In genomic region chr11:32634143-32634542, GRCm38 (mm10) we compare ENCODE assay signal across 23 mouse cellular contexts. TPM values are rescaled to one million over a fixed set of nuclear protein-coding genes. Genes with fewer than 3 reads are reported as not detected.
DNase-seq lines count a peak whose midpoint lies in the region; ATAC-seq and TF ChIP-seq lines count a peak whose summit lies in the region.
"Had no signal": no experiment of that assay in that cellular context is flagged by ENCODE, and none has a peak within 500 bp of the region (broad histone marks: within the 10 kb centered on the region; RNA-seq: fewer than 3 reads in every experiment).

No protein-coding gene starts in this region.

- TF ChIP-seq POLR2A in MEL (IDR thresholded peaks at IDR 0.05; ENCODE audit: control insufficient read depth in 1 of 2, insufficient read depth in 1 of 2, low read depth in 1 of 2, low read length in 2 of 2, poor library complexity in 1 of 2), result no peak

- WGBS in heart, embryonic 10.5 days, result 64% methylated on average over 2 of the region's 2 CpGs
- 29% methylated on average over 2 of the region's 2 CpGs for WGBS in liver, embryonic 14.5 days (ENCODE audit: insufficient replicate concordance)
- WGBS in stomach, embryonic 16.5 days, result 32% methylated on average over 2 of the region's 2 CpGs
- 85% methylated on average over 2 of the region's 2 CpGs for WGBS in limb, embryonic 10.5 days

- no peak for TF ChIP-seq EP300 in MEL (IDR thresholded peaks at IDR 0.05; ENCODE audit: low read depth in 1 of 2, low read length in 2 of 2)
- no peak for TF ChIP-seq EP300 in liver, embryonic 14.5 days (IDR thresholded peaks at IDR 0.05; ENCODE audit: low read depth)

- H3K4me3 ChIP-seq in heart, embryonic 10.5 days, result no peak overlapping the region
- H3K4me3 ChIP-seq in MEL (ENCODE audit: control insufficient read depth in 1 of 2, insufficient read depth in 1 of 2, low read depth in 2 of 2, low read length in 2 of 2), result peak overlapping the region in 1 of 2 experiments; percentile 6; a peak in 1 of 4 replicates
- no peak overlapping the region for H3K4me3 ChIP-seq in liver, embryonic 14.5 days (ENCODE audit: insufficient read depth in 1 of 2, low read depth in 2 of 2, low read length in 2 of 2)
- no peak overlapping the region for H3K4me3 ChIP-seq in stomach, embryonic 16.5 days (replicated peaks; ENCODE audit: low read length)
- no peak overlapping the region for H3K4me3 ChIP-seq in limb, embryonic 10.5 days
- H3K4me3 ChIP-seq: embryonic facial prominence, embryonic 15.5 days; forebrain, embryonic 15.5 days; heart, embryonic 13.5 days; hindbrain, embryonic 12.5 days had no signal

- no peak overlapping the region for H3K4me2 ChIP-seq in liver, embryonic 14.5 days (ENCODE audit: low read depth)
- H3K4me2 ChIP-seq in stomach, embryonic 16.5 days (ENCODE audit: low read depth, low read length), result no peak overlapping the region
- H3K4me2 ChIP-seq: embryonic facial prominence, embryonic 15.5 days; forebrain, embryonic 15.5 days; heart, embryonic 13.5 days; hindbrain, embryonic 12.5 days; lung, embryonic 14.5 days; midbrain, embryonic 11.5 days had no signal

- DNase-seq in heart, embryonic 10.5 days (ENCODE audit: low spot score), result no peak
- no peak for DNase-seq in heart, adult 8-10 months (ENCODE audit: low spot score)
- DNase-seq in MEL (ENCODE audit: low read depth, low spot score), result no peak
- DNase-seq in liver, embryonic 14.5 days (ENCODE audit: low read depth in 3 of 3, low spot score in 3 of 3), result no peak
- no peak for DNase-seq in limb, embryonic 10.5 days (ENCODE audit: low spot score)
- DNase-seq in ovary, postnatal 36 days (ENCODE audit: low spot score), result no peak
- DNase-seq: adrenal gland, adult 2 months; cerebellum, adult 11 months; cerebellum, postnatal 14 days; embryo, embryonic 11 days; gastrocnemius, postnatal 10 days; heart, adult 11 months; heart, postnatal 14 days; kidney, postnatal 36 days; lung, embryonic 14.5 days; lung, postnatal 36 days; right cerebral cortex, adult 18-20 months had no signal

- peaks cover 7% of the 10 kb centered on the region for H3K4me1 ChIP-seq in heart, embryonic 10.5 days
- peaks cover 11 to 28% of the 10 kb centered on the region in 2 experiments for H3K4me1 ChIP-seq in MEL (ENCODE audit: control insufficient read depth in 1 of 2, insufficient read depth in 2 of 2, low read length in 2 of 2)
- peaks cover 2 to 17% of the 10 kb centered on the region in 2 experiments for H3K4me1 ChIP-seq in liver, embryonic 14.5 days (replicated peaks; ENCODE audit: control insufficient read depth in 2 of 2, insufficient read depth in 2 of 2, low read length in 1 of 2)
- H3K4me1 ChIP-seq in stomach, embryonic 16.5 days (ENCODE audit: control insufficient read depth, insufficient read depth, low read length), result 0 out of 2 replicates have a peak, but pooled peaks cover 4% of the 10 kb centered on the region
- H3K4me1 ChIP-seq in limb, embryonic 10.5 days, result peaks cover 12% of the 10 kb centered on the region
- H3K4me1 ChIP-seq: forebrain, embryonic 15.5 days; hindbrain, embryonic 12.5 days had no signal

- TF ChIP-seq RAD21 in MEL (IDR thresholded peaks at IDR 0.05; ENCODE audit: low read depth, low read length), result no peak

- H3K79me2 ChIP-seq in MEL (ENCODE audit: control insufficient read depth, insufficient read depth, low read length, poor library complexity), result no peaks in the 10 kb centered on the region

- no peak overlapping the region for H3K9ac ChIP-seq in MEL (ENCODE audit: control insufficient read depth, low read depth, low read length, poor library complexity, severe bottlenecking)
- no peak overlapping the region for H3K9ac ChIP-seq in liver, embryonic 14.5 days (replicated peaks)
- H3K9ac ChIP-seq in stomach, embryonic 16.5 days (ENCODE audit: low read length), result no peak overlapping the region
- H3K9ac ChIP-seq: embryonic facial prominence, embryonic 15.5 days; forebrain, embryonic 15.5 days; heart, embryonic 13.5 days; hindbrain, embryonic 12.5 days; lung, embryonic 14.5 days had no signal

- H3K9me3 ChIP-seq in heart, embryonic 10.5 days, result no peaks in the 10 kb centered on the region
- no peaks in the 10 kb centered on the region for H3K9me3 ChIP-seq in MEL (replicated peaks; ENCODE audit: insufficient read depth, low read length)
- no peaks in the 10 kb centered on the region for H3K9me3 ChIP-seq in liver, embryonic 14.5 days (ENCODE audit: control insufficient read depth, low read length)
- no peaks in the 10 kb centered on the region for H3K9me3 ChIP-seq in stomach, embryonic 16.5 days (replicated peaks; ENCODE audit: control insufficient read depth, low read length)
- no peaks in the 10 kb centered on the region for H3K9me3 ChIP-seq in limb, embryonic 10.5 days (replicated peaks)
- H3K9me3 ChIP-seq: embryonic facial prominence, embryonic 15.5 days; forebrain, embryonic 15.5 days; heart, embryonic 13.5 days; hindbrain, embryonic 12.5 days had no signal

- H3K27me3 ChIP-seq in heart, embryonic 10.5 days (ENCODE audit: insufficient read depth, poor library complexity, severe bottlenecking), result no peaks in the 10 kb centered on the region
- no peaks in the 10 kb centered on the region for H3K27me3 ChIP-seq in MEL (ENCODE audit: control insufficient read depth in 1 of 2, insufficient read depth in 2 of 2, low read length in 2 of 2)
- no peaks in the 10 kb centered on the region for H3K27me3 ChIP-seq in liver, embryonic 14.5 days (ENCODE audit: control insufficient read depth, insufficient read depth, low read length)
- no peaks in the 10 kb centered on the region for H3K27me3 ChIP-seq in stomach, embryonic 16.5 days (ENCODE audit: control insufficient read depth, insufficient read depth, low read length)
- H3K27me3 ChIP-seq in limb, embryonic 10.5 days (ENCODE audit: low read depth, poor library complexity, severe bottlenecking), result no peaks in the 10 kb centered on the region
- H3K27me3 ChIP-seq: embryonic facial prominence, embryonic 15.5 days; forebrain, embryonic 15.5 days; heart, embryonic 13.5 days; hindbrain, embryonic 12.5 days had no signal

- no peak for TF ChIP-seq CTCF in MEL (IDR thresholded peaks at IDR 0.05 in 2 of 3, conservative IDR thresholded peaks at IDR 0.05 in 1 of 3; ENCODE audit: control insufficient read depth in 1 of 3, insufficient read depth in 1 of 3, low read depth in 2 of 3, low read length in 3 of 3, poor library complexity in 1 of 3, severe bottlenecking in 1 of 3)
- TF ChIP-seq CTCF in liver, embryonic 14.5 days (IDR thresholded peaks at IDR 0.05; ENCODE audit: low read depth), result no peak

- 0 out of 2 replicates have a peak overlapping the region, but pooled peaks have one; percentile 37 for H3K27ac ChIP-seq in heart, embryonic 10.5 days
- H3K27ac ChIP-seq in MEL (ENCODE audit: control insufficient read depth, low read depth, low read length), result peak overlapping the region; percentile 50
- H3K27ac ChIP-seq in liver, embryonic 14.5 days, result no peak overlapping the region
- H3K27ac ChIP-seq in stomach, embryonic 16.5 days (ENCODE audit: low read length), result no peak overlapping the region
- H3K27ac ChIP-seq in limb, embryonic 10.5 days, result no peak overlapping the region
- H3K27ac ChIP-seq: embryonic facial prominence, embryonic 15.5 days; forebrain, embryonic 15.5 days; heart, embryonic 13.5 days; hindbrain, embryonic 12.5 days had no signal

- peak; percentile 37; the same call in 1 of the 2 replicates for ATAC-seq in liver, embryonic 14.5 days (ENCODE audit: insufficient read depth)
- peak; percentile 66; the same call in 1 of the 2 replicates for ATAC-seq in stomach, embryonic 16.5 days (ENCODE audit: insufficient read depth, low FRiP score)
- ATAC-seq: forebrain, embryonic 15.5 days had no signal

- no peaks in the 10 kb centered on the region for H3K36me3 ChIP-seq in heart, embryonic 10.5 days
- H3K36me3 ChIP-seq in MEL (ENCODE audit: control insufficient read depth in 1 of 2, insufficient read depth in 2 of 2, low read length in 2 of 2), result peaks cover 0 to 20% of the 10 kb centered on the region in 2 experiments; a peak in 2 of 4 replicates
- no peaks in the 10 kb centered on the region for H3K36me3 ChIP-seq in liver, embryonic 14.5 days (replicated peaks; ENCODE audit: control insufficient read depth, insufficient read depth, low read depth)
- H3K36me3 ChIP-seq in stomach, embryonic 16.5 days (ENCODE audit: control insufficient read depth, insufficient read depth, low read length), result no peaks in the 10 kb centered on the region
- H3K36me3 ChIP-seq in limb, embryonic 10.5 days, result no peaks in the 10 kb centered on the region
- H3K36me3 ChIP-seq: embryonic facial prominence, embryonic 15.5 days; forebrain, embryonic 15.5 days; heart, embryonic 13.5 days; hindbrain, embryonic 12.5 days had no signal

TF ChIP-seq in MEL, 35 proteins besides CTCF, POLR2A, EP300 and RAD21:
- TF ChIP-seq TCF12 (IDR thresholded peaks at IDR 0.05; ENCODE audit: low read depth, low read length) (peak; percentile 7; the same call in 1 of the 2 replicates), UBTF (IDR thresholded peaks at IDR 0.05; ENCODE audit: borderline replicate concordance, insufficient read depth, low read depth, low read length) (no peak), GATA1 (IDR thresholded peaks at IDR 0.05; ENCODE audit: low read depth, low read length) (peak; percentile 22; the same call in 1 of the 2 replicates)

RNA-seq across cellular contexts. Expression of gene Fbxw11, which starts 8.4 kb away (rescaled TPM):
- polyA plus RNA-seq in heart, embryonic 10.5 days (2016; fragmentation: Nextera tagmentation; extraction: Ambion mirVana), result 61.1 and 73.9 TPM in 2 replicates
- total RNA-seq in heart, adult 8-10 months (2022), result 10 to 100 TPM; 44.2 to 51.4 (median 46.2) TPM
- total RNA-seq in MEL (2012; rRNA removed), result 53.5 and 59.6 TPM in 2 replicates
- polyA plus RNA-seq in MEL (2012; ENCODE audit: insufficient read depth in 1 of 2, insufficient read length in 2 of 2, low read depth in 1 of 2, low replicate concordance in 2 of 2, missing spikeins in 1 of 2), result 10 to 100 TPM; 35.4 to 98.5 TPM
- polyA plus RNA-seq in liver, embryonic 14.5 days (2012; rRNA removed), result 10.2 and 10.9 TPM in 2 replicates
- 13.9 and 14.9 TPM in 2 replicates for polyA plus RNA-seq in liver, embryonic 14.5 days (2014; fragmentation: Nextera tagmentation; extraction: Ambion mirVana)
- 61.1 and 65.0 TPM in 2 replicates for polyA plus RNA-seq in stomach, embryonic 16.5 days (2015; fragmentation: Nextera tagmentation; extraction: Ambion mirVana)
- polyA plus RNA-seq in limb, embryonic 10.5 days (2016; fragmentation: Nextera tagmentation; extraction: Ambion mirVana), result 77.6 and 96.4 TPM in 2 replicates

Comparison
In these comparisons a context has a peak if more than half of its experiments do, and no peak if none do; other contexts are left out.
1. H3K27ac ChIP-seq: peak in heart, embryonic 10.5 days (single experiment) and MEL (single experiment); none in liver, embryonic 14.5 days (single experiment), stomach, embryonic 16.5 days (single experiment) and limb, embryonic 10.5 days (single experiment).